Mouse (Mus musculus) naive thymus-derived CD4-positive, alpha-beta T cell, adult 2 months (primary cell): ENCODE results near the gene Ptpn11.
"Not testable (repeated sequence)": the region's sequence is repeated elsewhere in the genome, so short reads cannot be mapped to it uniquely, and the experiment has no call there.

Experiments used
- DNase-seq: peaks from one replicate; pipeline ENCODE4 v3.0.0-alpha.2; 2011; ENCODE audit warnings: low read depth

Ptpn11 gene

GRCm38 (mm10) chr5:121214707-121215106, 23.5 kb upstream of the Ptpn11 start:
- DNase-seq: no peak

- DNase-seq: no peak
Measured at GRCm38 (mm10) chr5:121212108-121212507, 20.9 kb upstream of the Ptpn11 start.

- no peak for DNase-seq
Measured at GRCm38 (mm10) chr5:121210601-121210924, 19.4 kb upstream of the Ptpn11 start.

GRCm38 (mm10) chr5:121209755-121210600, 18.8 kb upstream of the Ptpn11 start:
- DNase-seq: no peak

- DNase-seq: no peak
Measured at GRCm38 (mm10) chr5:121206984-121207383, 15.8 kb upstream of the Ptpn11 start.

GRCm38 (mm10) chr5:121206540-121206939, 15.3 kb upstream of the Ptpn11 start:
- no peak for DNase-seq

- not testable (repeated sequence) for DNase-seq
Measured at GRCm38 (mm10) chr5:121205537-121206130, 14.4 kb upstream of the Ptpn11 start.

GRCm38 (mm10) chr5:121204132-121205089, 13.2 kb upstream of the Ptpn11 start, which contains the start of gene Rpl6:
Gene Rpl6 (plus strand): TSS chr5:121204481.
- peak; percentile 87 for DNase-seq

GRCm38 (mm10) chr5:121202467-121202866, 11.3 kb upstream of the Ptpn11 start:
- DNase-seq: peak; percentile 36

GRCm38 (mm10) chr5:121201739-121202138, 10.5 kb upstream of the Ptpn11 start:
- peak; percentile 93 for DNase-seq

GRCm38 (mm10) chr5:121198376-121198775, 7.2 kb upstream of the Ptpn11 start:
- DNase-seq: no peak

- DNase-seq: no peak
Measured at GRCm38 (mm10) chr5:121197337-121197736, 6.1 kb upstream of the Ptpn11 start.

GRCm38 (mm10) chr5:121196764-121197163, 5.6 kb upstream of the Ptpn11 start:
- no peak for DNase-seq

- no peak for DNase-seq
Measured at GRCm38 (mm10) chr5:121194173-121194572, 3.0 kb upstream of the Ptpn11 start.

GRCm38 (mm10) chr5:121191584-121191906, 348 bp upstream of the Ptpn11 start:
- DNase-seq: no peak

- DNase-seq: peak; percentile 41
Measured at GRCm38 (mm10) chr5:121190210-121190835, 874 bp downstream of the Ptpn11 start.

GRCm38 (mm10) chr5:121189182-121189581, 2.0 kb downstream of the Ptpn11 start:
- DNase-seq: no peak

GRCm38 (mm10) chr5:121188265-121188664, 2.9 kb downstream of the Ptpn11 start:
- no peak for DNase-seq

- no peak for DNase-seq
Measured at GRCm38 (mm10) chr5:121187580-121188001, 3.6 kb downstream of the Ptpn11 start.

GRCm38 (mm10) chr5:121184945-121185551, 6.1 kb downstream of the Ptpn11 start:
- DNase-seq: no peak

GRCm38 (mm10) chr5:121184375-121184774, 6.8 kb downstream of the Ptpn11 start:
- DNase-seq: no peak

GRCm38 (mm10) chr5:121183269-121183668, 7.9 kb downstream of the Ptpn11 start:
- no peak for DNase-seq
